Mouse (Mus musculus): ENCODE measurements around the gene Lmtk3. TPM values are rescaled to one million over a fixed set of nuclear protein-coding genes. Genes with fewer than 3 reads are reported as not detected.

Gene Lmtk3
- total RNA-seq, 2 experiments from 2014 or later = 0.19 TPM; not detected in 1

GRCm38 (mm10) chr7:45809276-45810075 is 25.9 kb downstream of the Lmtk3 start:
- no peak for DNase-seq

DNA sequence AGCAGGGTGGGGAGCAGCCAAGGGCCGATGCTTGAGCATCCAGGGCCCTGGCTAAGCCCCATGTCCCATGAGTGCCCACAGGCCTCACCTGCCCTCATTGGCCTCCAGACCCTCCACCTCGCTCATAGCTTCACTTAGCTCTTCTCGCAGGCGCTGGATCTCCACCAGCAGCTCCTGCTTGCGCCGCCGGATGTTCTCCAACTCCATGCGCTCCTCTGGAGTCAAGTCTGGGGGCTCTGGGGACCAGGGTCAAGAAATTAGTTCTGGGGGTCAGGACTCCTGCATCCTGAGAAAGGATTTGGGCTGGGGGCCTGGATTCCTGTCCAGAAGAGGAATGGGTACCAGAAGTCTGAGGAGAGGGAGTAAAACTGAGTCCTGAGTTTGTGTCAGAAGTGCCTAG is 29.4 kb downstream of the Lmtk3 start:
- no peak for DNase-seq

DNA sequence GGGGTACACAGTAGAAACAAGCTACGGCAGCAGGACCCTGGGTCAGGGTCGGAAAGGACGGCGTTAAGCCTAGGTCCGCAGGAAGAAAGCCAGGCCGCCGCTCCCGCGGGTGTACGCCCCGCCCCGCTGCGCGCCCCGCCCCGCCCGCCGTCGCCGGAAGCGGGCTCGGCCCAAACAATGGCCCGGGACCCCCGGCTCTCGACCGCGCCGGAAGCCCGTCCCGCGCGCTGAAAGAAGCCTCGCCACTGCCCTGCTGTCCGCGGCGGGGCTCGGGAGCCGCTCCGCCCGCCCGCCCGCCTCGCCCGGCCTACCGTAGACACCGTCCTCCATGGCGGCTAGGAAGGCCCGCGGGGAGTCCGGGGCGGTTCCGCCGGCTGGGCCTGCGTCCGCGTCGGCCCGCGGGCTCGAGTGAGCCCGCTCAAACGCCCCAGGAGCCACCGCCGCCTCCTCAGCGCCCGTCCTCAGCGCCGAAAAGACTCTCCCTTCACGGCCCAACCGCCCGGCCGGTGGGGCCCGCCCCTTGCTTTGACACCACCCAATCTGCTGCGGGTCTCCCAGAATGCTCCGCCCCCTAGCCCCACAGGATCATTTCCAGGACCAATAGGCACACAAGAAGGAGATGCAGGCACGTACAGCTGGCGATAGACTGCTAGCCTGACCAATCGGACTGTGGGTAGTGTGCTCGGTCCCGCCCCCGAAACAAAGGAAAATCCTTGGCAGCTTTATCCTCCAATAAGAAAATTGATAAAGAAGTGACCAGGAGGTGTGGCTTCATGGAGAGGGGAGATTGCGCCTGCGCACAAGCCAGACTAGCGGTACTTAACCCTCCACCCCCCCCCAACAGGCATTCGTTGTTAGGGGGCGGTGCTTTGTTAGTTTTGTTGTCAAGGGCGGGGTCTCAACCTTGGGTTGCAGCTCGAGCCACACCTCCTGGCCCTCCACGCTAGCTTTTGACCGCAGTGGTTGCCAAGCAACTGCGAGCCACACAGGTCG is 30.5 kb downstream of the Lmtk3 start, which contains the start of gene Cyth2:
Gene Cyth2, minus strand, starts transcription at position 795 of the 993 bp plus-strand sequence.
- peak; percentile 99 for DNase-seq

GRCm38 (mm10) chr7:45814841-45815240 is 31.3 kb downstream of the Lmtk3 start:
- DNase-seq = no peak

- DNase-seq = no peak
Observed at GRCm38 (mm10) chr7:45815323-45815983, 31.9 kb downstream of the Lmtk3 start.

- DNase-seq = no peak
Observed at GRCm38 (mm10) chr7:45815984-45816351, 32.4 kb downstream of the Lmtk3 start.

GRCm38 (mm10) chr7:45819843-45820242 is 36.3 kb downstream of the Lmtk3 start:
- no peak for DNase-seq

GRCm38 (mm10) chr7:45820913-45821312 is 37.4 kb downstream of the Lmtk3 start:
- no peak for DNase-seq

DNA sequence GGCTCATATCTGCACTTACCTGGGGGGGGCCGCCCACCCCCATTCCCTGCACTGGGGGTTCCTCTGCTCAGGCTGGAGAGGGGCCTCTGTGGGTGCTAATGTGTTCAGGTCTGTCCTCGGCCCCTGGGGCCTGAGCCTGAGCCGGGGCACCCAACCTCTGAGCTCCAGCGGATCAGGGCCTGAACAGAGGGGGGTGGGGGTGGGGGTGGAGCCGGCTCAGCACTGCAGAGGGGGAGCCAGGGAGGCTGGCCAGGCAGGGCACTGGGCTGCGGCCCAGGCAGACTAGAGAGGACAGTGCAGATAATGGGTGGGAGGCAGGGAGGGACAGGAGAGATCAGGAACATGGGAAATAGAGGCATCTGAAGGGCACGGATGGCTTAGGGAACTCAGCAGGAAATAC is 41.1 kb downstream of the Lmtk3 start, which contains the start of gene Kcnj14:
Gene Kcnj14, minus strand, starts transcription at position 185 of the 400 bp plus-strand sequence.
- no peak for DNase-seq

GRCm38 (mm10) chr7:45826631-45827030 is 43.1 kb downstream of the Lmtk3 start:
- no peak for DNase-seq

GRCm38 (mm10) chr7:45830427-45831127 is 47.0 kb downstream of the Lmtk3 start, which contains the start of gene Grwd1:
TSS of gene Grwd1 (minus strand) at chr7:45830944.
- peak; percentile 76 for DNase-seq

GRCm38 (mm10) chr7:45831128-45831525 is 47.6 kb downstream of the Lmtk3 start:
- no peak for DNase-seq

- DNase-seq = no peak
Observed at GRCm38 (mm10) chr7:45832428-45832827, 48.9 kb downstream of the Lmtk3 start.

- no peak for DNase-seq
Observed at GRCm38 (mm10) chr7:45833148-45833790, 49.7 kb downstream of the Lmtk3 start.

DNA sequence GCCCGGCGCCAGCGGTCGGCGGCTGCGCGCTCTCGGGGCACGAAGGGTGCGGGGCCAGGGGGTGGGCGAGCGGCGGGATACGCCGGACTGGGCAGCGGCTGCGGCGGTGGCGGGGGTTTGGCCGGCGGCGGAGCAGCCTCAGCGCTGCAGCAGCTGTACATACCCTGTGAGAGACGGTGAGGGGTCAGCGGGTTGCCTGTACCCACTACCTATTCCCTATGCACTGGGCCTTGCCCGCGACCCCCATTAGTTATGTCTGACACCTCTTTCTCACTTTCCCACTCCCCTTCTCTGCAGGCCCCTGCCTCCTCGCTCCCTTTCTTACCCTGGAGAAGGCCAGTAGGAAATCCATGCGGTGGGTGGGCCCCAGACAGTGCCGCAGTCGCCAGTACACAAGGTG is 50.4 kb downstream of the Lmtk3 start:
- no peak for DNase-seq

- no peak for DNase-seq
Observed at GRCm38 (mm10) chr7:45842950-45843744, 59.6 kb downstream of the Lmtk3 start.

GRCm38 (mm10) chr7:45848447-45849027 is 65.0 kb downstream of the Lmtk3 start:
- DNase-seq = no peak

DNA sequence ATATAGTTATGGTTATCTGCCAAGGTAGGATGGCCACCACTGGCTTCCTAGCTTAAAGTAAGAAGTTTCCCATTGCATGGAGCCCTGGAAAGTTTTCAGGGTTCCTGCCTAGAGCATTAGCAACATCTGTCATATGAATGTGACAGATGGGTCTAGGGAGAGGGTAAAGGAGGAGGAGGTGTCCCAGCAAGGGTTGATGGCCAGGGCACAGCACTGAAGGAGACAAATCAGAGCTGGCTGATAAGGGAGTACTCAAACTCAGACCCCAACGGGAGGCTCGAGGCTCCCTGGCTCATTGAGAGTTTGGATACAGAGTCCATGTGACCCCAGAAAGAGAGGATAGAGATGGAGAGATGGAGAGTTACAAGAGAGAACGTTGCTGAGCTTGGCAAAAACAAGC is 67.1 kb downstream of the Lmtk3 start:
- DNase-seq = no peak

DNA sequence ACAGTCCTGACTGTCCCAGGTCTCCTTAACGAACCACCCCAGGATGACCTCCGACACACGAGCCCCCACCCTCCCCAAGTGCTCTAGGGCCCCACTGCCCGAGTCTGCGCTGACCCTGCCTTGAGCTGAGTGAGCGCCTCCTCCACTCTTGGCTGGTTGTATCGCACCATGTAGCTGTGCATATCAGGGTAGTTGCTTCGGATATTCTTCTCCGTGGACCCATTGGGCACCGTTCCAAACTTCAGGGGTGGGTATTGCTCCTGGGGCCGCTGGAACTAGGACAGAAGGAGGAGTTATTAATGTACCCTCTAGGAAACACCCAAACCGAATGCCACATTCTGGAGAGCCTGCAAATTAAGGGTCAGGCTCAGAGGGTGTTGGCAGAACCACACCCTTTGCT is 69.6 kb downstream of the Lmtk3 start:
- DNase-seq = no peak
